Mouse (Mus musculus): ENCODE data around the gene Nek10. TPM values are rescaled to one million over a fixed set of nuclear protein-coding genes. Genes with fewer than 3 reads are reported as not detected.

The Nek10 gene
- total RNA-seq, 2 experiments from 2014 or later: 0.17 TPM; not detected in 1

GRCm38 (mm10) chr14:14869239-14869638 is 66.0 kb downstream of the Nek10 start:
- intact Hi-C loops (cut with DNase I): loop anchor here (10.0 kb wide), 2 partner anchors 524 to 1516 kb away; partner anchors contain the start of gene Il3ra
- no peak for DNase-seq

- intact Hi-C loops (cut with DNase I): no loop called here
- no peak for DNase-seq
Measured at GRCm38 (mm10) chr14:14870059-14870458, 66.8 kb downstream of the Nek10 start.

GRCm38 (mm10) chr14:14870463-14870862 is 67.2 kb downstream of the Nek10 start:
- intact Hi-C loops (cut with DNase I): no loop called here
- DNase-seq: no peak

DNA sequence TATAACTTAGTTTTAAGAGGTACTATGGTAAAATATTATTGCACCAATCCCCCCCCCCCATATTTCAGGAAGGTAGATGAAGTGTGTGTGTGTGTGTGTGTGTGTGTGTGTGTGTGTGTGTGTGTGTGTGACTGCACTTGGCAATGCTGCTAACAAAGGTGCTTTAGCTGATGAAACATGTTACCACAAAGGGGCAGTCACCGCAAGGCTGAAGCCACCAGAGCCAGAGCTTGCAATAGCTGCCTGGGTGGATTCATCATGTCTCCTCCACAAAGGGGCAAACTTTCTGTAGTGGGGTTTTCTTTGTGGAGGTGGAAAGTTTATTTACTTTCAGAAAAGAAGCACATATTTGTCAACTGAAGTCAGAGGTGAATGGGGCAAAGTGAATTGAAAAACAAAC is 67.9 kb downstream of the Nek10 start:
- intact Hi-C loops (cut with DNase I): no loop called here
- DNase-seq: no peak

- intact Hi-C loops (cut with DNase I): no loop called here
- DNase-seq: no peak
Measured at GRCm38 (mm10) chr14:14871700-14872099, 68.5 kb downstream of the Nek10 start.

DNA sequence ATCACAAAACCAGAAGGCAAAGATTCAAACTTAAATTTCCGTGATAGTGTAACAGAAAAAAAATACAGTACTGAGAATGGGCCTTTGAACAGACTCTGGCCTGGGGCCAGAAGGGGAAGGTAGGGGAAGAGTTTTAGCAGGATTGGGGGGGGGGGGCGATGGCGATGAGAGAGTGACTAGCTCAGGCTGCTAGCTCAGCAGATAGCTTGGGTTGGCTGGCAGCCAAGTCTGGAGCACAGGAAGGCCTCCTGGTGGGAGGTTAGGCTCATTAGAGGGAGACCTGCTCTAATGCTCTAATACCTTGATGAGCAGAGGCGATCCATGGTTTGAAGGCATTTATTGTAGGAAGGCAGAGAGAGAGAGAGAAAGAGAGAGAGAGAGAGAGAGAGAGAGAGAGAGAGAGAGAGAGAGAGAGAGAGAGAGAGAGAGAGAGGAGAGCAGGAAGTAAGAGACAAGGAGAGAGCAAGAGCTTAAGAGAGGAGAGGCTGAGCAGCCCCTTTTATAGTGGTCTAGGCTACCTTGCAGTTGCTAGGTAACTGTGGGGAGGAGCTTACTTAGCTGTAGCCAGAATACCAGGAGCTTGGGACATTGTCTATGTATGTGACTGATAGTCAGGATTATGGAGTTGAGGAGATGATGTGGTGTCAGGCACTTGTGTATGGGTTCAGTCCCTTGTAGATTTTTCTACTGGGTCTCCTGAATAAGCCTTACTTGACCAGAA is 90.9 kb downstream of the Nek10 start:
- intact Hi-C loops (cut with DNase I): no loop called here
- peak; percentile 17 for DNase-seq

DNA sequence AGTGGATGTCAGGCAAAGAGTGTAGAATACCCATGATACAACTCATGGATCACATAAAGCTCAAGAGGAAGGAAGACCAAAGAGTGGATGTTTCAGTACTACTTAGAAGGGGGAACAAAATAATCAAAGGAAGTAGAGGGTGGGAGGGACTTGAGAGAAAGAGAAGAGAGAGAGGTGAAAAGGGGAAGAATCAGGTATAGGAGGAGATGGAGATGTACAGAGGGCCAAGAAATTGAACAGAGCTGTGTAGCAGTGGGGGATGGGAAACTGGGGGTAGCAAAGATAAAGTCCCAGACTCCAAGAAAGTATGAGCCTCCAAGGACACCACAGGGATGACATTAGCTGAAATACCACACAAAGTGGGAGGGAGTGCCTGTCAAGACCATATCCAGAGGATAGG is 91.6 kb downstream of the Nek10 start:
- no peak for DNase-seq
- intact Hi-C loops (cut with DNase I): no loop called here

DNA sequence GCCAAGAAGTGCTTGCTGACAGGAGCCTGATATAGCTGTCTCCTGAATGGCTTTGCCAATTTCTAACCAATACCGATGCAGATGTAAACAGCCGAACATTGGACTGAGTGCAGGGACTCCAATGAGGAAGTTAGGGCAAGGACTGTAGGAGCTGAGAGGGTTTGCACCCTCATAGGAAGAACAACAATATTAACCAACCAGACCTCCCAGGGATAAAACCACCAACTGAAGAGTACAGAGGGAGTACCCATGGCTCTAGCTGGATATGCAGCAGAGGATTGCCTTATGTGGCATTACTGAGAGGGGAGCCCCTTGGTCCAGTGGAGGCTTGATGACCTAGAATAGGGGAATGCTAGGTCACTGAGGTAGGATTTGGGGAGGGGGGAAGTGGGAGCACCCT is 92.1 kb downstream of the Nek10 start:
- no peak for DNase-seq
- intact Hi-C loops (cut with DNase I): no loop called here

DNA sequence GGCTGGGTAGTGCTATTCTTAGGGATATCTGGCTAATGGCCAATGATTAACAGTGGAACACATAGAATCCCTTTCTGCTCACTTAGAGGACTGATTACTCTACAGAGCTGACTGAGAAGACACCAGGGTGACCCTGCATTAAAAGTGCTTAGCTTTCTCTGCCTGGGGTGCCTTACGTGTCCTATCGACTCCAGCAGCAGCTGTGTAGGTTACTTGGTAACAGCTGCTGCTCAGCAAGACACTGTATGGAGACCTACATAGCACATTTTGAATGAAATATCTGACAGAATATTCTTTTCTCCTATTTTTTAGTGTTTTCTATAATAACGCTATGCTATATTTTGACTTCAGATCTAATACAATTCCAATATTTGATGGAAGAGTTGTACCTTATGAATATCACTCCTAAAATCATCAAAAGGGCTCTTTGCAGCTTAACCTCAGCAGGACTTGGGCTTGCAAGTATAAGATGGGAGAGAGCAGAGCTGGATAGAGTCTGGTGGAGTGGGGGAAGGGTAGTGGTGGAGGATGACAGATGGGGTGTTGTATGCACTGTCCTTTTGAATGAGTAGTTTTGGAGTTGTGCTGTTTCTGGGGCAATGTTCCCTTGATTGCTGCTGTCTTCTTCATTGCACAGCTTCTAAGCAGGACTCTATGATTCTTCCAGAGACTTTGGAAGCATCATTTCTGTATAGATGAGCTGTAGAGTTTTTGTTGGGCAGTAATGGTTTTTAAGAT is 93.4 kb downstream of the Nek10 start:
- intact Hi-C loops (cut with DNase I): no loop called here
- DNase-seq: no peak

DNA sequence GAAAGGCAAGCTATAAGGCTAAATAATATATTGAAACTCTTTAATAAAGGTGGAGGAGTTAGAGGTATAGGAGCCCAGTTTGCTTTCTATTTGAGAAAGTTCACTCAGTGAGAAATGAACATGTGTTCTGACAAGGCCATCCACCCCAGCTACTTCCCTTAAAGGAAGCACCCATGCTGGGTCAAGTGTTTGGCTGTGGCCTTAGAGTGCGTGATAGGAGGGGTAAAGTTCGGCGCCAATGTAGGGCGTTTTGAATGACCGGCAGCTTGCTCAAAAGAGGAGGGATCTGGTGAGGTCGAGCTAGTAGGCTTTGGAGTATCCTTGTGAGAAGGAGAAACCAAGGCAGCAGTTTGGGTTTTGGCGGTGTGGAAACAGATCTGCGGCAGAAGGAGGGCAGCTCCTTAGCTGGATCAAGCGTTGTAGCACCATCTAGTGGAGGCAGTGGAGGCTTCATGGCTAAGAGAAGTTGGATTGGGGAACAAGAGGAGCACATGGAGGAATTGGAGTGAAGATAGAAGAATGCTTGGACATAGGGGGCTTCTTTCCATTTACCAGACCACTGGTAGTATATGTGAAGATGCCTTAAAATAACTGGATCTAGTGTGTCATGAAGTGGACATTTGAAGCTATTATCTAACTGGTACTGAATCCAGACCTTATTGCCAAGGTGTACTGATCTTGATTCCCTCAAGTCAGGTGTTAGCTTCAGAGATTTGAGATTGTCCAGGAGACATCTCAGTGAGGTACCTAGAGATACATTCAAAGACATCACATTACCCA is 101.7 kb downstream of the Nek10 start:
- peak; percentile 73 to 78 for DNase-seq
- intact Hi-C loops (cut with DNase I): loop anchor here (1.0 to 2.0 kb wide), 3 partner anchors 22 to 423 kb away; no protein-coding TSS in a partner anchor

DNA sequence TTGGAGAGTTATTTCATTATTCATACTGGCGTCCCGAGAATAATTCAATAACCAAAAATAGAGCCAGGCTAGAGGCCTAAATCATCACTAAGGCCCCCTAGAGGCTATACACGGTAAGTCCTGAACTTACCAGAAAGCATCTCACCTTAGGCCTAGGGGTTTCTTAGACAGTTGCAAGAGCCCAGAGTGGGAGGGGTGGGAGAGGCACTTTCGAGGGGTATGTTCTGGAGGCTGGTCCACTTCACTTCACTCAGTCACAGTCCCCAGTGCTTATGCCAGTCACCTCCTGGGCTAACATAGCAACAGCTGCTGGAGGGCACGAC is 102.3 kb downstream of the Nek10 start:
- intact Hi-C loops (cut with DNase I): loop anchor here (1.0 to 2.0 kb wide), 3 partner anchors 23 to 423 kb away; no protein-coding TSS in a partner anchor
- no peak for DNase-seq

- DNase-seq: no peak
- intact Hi-C loops (cut with DNase I): no loop called here
Measured at GRCm38 (mm10) chr14:14925615-14926014, 122.4 kb downstream of the Nek10 start.

- DNase-seq: no peak
- intact Hi-C loops (cut with DNase I): no loop called here
Measured at GRCm38 (mm10) chr14:14927559-14927958, 124.3 kb downstream of the Nek10 start.

DNA sequence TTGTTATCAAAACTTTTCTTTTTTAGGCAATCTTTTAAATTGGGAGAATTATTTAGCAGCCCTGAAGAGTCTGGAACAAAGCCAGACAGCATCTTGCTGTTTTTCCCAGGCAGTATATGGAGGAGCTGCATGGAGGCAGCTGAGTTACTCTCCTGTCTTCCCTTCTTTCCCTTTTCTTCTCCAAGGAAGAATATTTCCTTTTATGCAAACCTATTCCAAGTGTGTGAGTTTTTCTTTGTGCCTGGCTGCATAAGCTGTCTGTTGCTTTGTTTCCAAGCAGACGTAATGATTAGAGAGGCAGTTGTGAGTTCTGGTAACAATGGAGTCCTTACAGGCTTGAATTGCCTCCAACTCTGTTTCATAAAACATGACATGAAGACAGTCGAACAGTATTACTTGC is 131.8 kb downstream of the Nek10 start:
- DNase-seq: no peak
- intact Hi-C loops (cut with DNase I): no loop called here

- DNase-seq: no peak
- intact Hi-C loops (cut with DNase I): no loop called here
Measured at GRCm38 (mm10) chr14:14945930-14946329, 142.7 kb downstream of the Nek10 start.

GRCm38 (mm10) chr14:14949023-14949422 is 145.8 kb downstream of the Nek10 start:
- intact Hi-C loops (cut with DNase I): no loop called here
- no peak for DNase-seq

DNA sequence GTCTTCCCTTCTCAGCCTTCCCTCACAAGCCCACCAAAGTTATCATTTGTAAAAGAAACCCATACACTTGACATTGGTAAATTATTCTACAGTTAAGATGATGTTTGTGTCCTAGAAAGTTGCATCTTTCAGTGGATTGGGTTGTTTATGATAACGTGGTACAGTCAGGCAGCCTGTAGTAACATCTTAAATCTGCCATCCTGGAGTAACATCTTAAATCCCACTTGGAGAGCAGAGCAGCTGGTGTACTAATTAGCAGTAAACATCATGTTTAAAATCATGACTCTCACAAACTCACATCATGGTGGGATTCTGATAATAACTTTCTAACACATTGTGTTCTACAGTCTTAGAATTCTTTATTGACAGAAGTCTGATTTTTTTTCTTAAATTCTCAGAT is 148.6 kb downstream of the Nek10 start:
- no peak for DNase-seq
- intact Hi-C loops (cut with DNase I): no loop called here

GRCm38 (mm10) chr14:14959780-14960440 is 156.7 kb downstream of the Nek10 start:
- no peak for DNase-seq
- intact Hi-C loops (cut with DNase I): no loop called here

DNA sequence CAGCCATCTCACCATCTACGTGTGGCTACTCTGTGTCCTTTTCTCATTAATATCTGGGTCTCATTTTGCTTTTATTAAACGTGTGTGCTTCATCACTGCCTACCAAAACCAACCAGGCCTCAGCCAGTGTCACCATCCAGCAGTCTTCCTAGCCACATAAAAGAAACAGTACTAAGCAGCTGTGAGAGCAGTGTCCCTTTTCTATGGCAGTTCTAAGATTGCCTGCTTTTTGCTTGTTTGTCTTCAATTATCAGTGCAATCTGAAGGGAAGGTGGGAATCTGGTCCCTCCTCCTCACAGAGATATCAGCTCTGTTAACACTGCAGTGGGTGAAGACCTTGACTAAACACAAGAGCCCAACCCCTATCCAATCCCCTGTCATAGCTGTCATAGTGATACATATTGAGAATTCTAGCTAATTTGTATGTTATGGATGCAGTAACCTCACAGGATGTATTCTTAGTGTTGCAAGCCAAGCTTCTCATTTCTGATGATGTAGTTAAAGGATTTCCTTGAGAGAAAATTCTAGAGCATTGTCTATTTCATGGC is 157.3 kb downstream of the Nek10 start:
- no peak for DNase-seq
- intact Hi-C loops (cut with DNase I): no loop called here

DNA sequence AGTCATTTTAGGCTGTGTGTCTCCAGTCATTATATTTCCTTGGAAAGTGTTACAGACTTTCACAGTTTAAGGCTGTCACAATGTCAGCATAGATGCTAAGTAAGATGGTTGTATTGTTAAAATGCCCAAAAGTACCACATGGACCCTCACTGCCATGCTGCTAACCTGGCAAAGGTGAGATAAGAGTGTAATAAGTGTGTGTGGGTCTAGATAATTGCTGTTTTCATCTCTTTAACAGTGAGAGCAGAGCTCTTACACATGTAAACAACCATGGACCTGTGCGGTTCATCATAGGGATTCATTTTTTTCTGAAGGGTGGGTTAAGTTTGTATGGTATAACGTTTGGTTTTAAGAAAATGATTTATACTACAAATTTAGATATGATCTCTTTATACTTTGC is 167.4 kb downstream of the Nek10 start:
- no peak for DNase-seq
- intact Hi-C loops (cut with DNase I): no loop called here

- intact Hi-C loops (cut with DNase I): no loop called here
- DNase-seq: peak in 1 of 2 experiments; percentile 3
Measured at GRCm38 (mm10) chr14:14971056-14971455, 167.8 kb downstream of the Nek10 start.

All from heart, postnatal 10 days (tissue).